Mouse (Mus musculus) thymus, adult 2 months (tissue): ENCODE results near the gene Atad1.

Experiments
- CTCF ChIP-seq: fragments of 200-500 bp; IDR thresholded peaks from 2 replicates; pipeline ENCODE4 v1.5.1; 2012; ENCODE audit warnings: mild to moderate bottlenecking, control low read depth, low read length, moderate library complexity, borderline replicate concordance; ENCODE audit not compliant: control insufficient read depth, poor library complexity, insufficient read depth; ENCODE audit errors: extremely low read depth
- POLR2A ChIP-seq: fragments of 200-500 bp; IDR thresholded peaks from 2 replicates; pipeline ENCODE4 v1.6.1; 2012; ENCODE audit warnings: mild to moderate bottlenecking, low read length, control low read depth, moderate library complexity; ENCODE audit not compliant: control insufficient read depth, poor library complexity, insufficient read depth; ENCODE audit errors: extremely low read depth

- TF ChIP-seq CTCF = peak; percentile 41; the same call in 1 of the 2 replicates
- TF ChIP-seq POLR2A = peak; percentile 77
Measured at GRCm38 (mm10) chr19:32711761-32712541, 27.6 kb downstream of the Atad1 start.
